Comparison of ENCODE assay signal across 16 mouse cellular contexts in genomic region chr5:112505595-112505994, GRCm38 (mm10). TPM values are rescaled to one million over a fixed set of nuclear protein-coding genes. Genes with fewer than 3 reads are reported as not detected.
DNase-seq lines count a peak whose midpoint lies in the region; ATAC-seq and TF ChIP-seq lines count a peak whose summit lies in the region.
"Had no signal": no experiment of that assay in that cellular context is flagged by ENCODE, and none has a peak within 500 bp of the region (broad histone marks: within the 10 kb centered on the region; RNA-seq: fewer than 3 reads in every experiment).

No protein-coding gene starts in this region.

- TF ChIP-seq POLR2A in brain, embryonic 14.5 days (IDR thresholded peaks at IDR 0.05; ENCODE audit: borderline replicate concordance, extremely low read depth, insufficient read depth, insufficient read length, poor library complexity, severe bottlenecking): no peak

- H3K4me2 ChIP-seq in midbrain, embryonic 11.5 days: no peak overlapping the region
- H3K4me2 ChIP-seq: heart, embryonic 15.5 days; intestine, embryonic 15.5 days; liver, embryonic 12.5 days had no signal

- H3K4me1 ChIP-seq in hindbrain, embryonic 10.5 days (replicated peaks): peaks cover 33% of the 10 kb centered on the region
- peaks cover 10% of the 10 kb centered on the region for H3K4me1 ChIP-seq in midbrain, embryonic 11.5 days (ENCODE audit: control insufficient read depth, insufficient read depth, low read length)
- H3K4me1 ChIP-seq: heart, embryonic 15.5 days; intestine, embryonic 15.5 days; liver, embryonic 12.5 days had no signal

- H3K9me3 ChIP-seq in hindbrain, embryonic 10.5 days: peaks cover 7% of the 10 kb centered on the region; the same call in 1 of the 2 replicates
- H3K9me3 ChIP-seq in midbrain, embryonic 11.5 days (ENCODE audit: control insufficient read depth, low read length): peaks cover 4% of the 10 kb centered on the region; the same call in 1 of the 2 replicates
- H3K9me3 ChIP-seq: heart, embryonic 15.5 days; intestine, embryonic 15.5 days; liver, embryonic 12.5 days had no signal

- 0 out of 2 replicates have a peak overlapping the region, but pooled peaks have one; percentile 5 for H3K27ac ChIP-seq in hindbrain, embryonic 10.5 days
- no peak overlapping the region; the same call in 1 of the 2 replicates for H3K27ac ChIP-seq in midbrain, embryonic 11.5 days (ENCODE audit: low read depth, low read length)
- H3K27ac ChIP-seq: heart, embryonic 15.5 days; intestine, embryonic 15.5 days; liver, embryonic 12.5 days; stomach, postnatal 0 days had no signal

- peaks cover 7% of the 10 kb centered on the region for H3K27me3 ChIP-seq in hindbrain, embryonic 10.5 days (ENCODE audit: insufficient read depth, poor library complexity, severe bottlenecking)
- H3K27me3 ChIP-seq in midbrain, embryonic 11.5 days (ENCODE audit: control insufficient read depth, insufficient read depth, low read length): no peaks in the 10 kb centered on the region
- H3K27me3 ChIP-seq: CH12.LX; intestine, embryonic 15.5 days; liver, embryonic 12.5 days had no signal

- DNase-seq in brain, embryonic 14.5 days (ENCODE audit: low read depth): peak; percentile 95
- DNase-seq in embryo, embryonic 10.5 days (ENCODE audit: low spot score): peak; percentile 67
- no peak for DNase-seq in hindbrain, embryonic 10.5 days (ENCODE audit: low spot score)
- DNase-seq in midbrain, embryonic 11.5 days (ENCODE audit: low spot score, missing footprints): no peak
- no peak for DNase-seq in thymus, postnatal 14 days
- no peak for DNase-seq in yolk sac, embryonic 10.5 days (ENCODE audit: low spot score)
- DNase-seq in adrenal gland, postnatal 10 days: no peak
- DNase-seq: kidney, postnatal 25 days; layer of hippocampus, postnatal 36 days; spleen, adult 18-20 months had no signal

- H3K4me3 ChIP-seq in hindbrain, embryonic 10.5 days: no peak overlapping the region
- H3K4me3 ChIP-seq in midbrain, embryonic 11.5 days (ENCODE audit: low read depth, low read length): no peak overlapping the region
- H3K4me3 ChIP-seq: heart, embryonic 15.5 days; intestine, embryonic 15.5 days; liver, embryonic 12.5 days had no signal

- no peaks in the 10 kb centered on the region for H3K36me3 ChIP-seq in hindbrain, embryonic 10.5 days
- no peaks in the 10 kb centered on the region for H3K36me3 ChIP-seq in midbrain, embryonic 11.5 days (ENCODE audit: control insufficient read depth, insufficient read depth, low read length)
- H3K36me3 ChIP-seq: heart, embryonic 15.5 days; intestine, embryonic 15.5 days; liver, embryonic 12.5 days had no signal

- TF ChIP-seq CTCF in brain, embryonic 14.5 days (IDR thresholded peaks at IDR 0.05; ENCODE audit: borderline replicate concordance, extremely low read depth, insufficient read depth, insufficient read length): 0 out of 2 replicates have a peak, but pooled peaks have one; percentile 5

- 39% methylated on average over 4 of the region's 4 CpGs for WGBS in hindbrain, embryonic 10.5 days
- WGBS in midbrain, embryonic 11.5 days: 12% methylated on average over 4 of the region's 4 CpGs

- H3K9ac ChIP-seq in midbrain, embryonic 11.5 days (ENCODE audit: low read length): no peak overlapping the region
- H3K9ac ChIP-seq: heart, embryonic 15.5 days; intestine, embryonic 15.5 days; liver, embryonic 12.5 days had no signal

- peak; percentile 79 for ATAC-seq in midbrain, embryonic 11.5 days (ENCODE audit: low FRiP score)
- ATAC-seq: intestine, embryonic 15.5 days; liver, embryonic 12.5 days had no signal

RNA-seq across cellular contexts. Expression of gene Gm6588, which starts 56.4 kb away (rescaled TPM):
- not detected in 2 replicates for polyA plus RNA-seq in brain, embryonic 14.5 days (2012; rRNA removed)
- polyA plus RNA-seq in hindbrain, embryonic 10.5 days (2016; fragmentation: Nextera tagmentation; extraction: Ambion mirVana): 0.14 TPM in 1 of 2 replicates, not detected in the other
- polyA plus RNA-seq in midbrain, embryonic 11.5 days (2014; fragmentation: Nextera tagmentation; extraction: Ambion mirVana): not detected in 2 replicates
- not detected for total RNA-seq in adrenal gland, postnatal 10 days (2021)
- total RNA-seq: CH12.LX; gastrocnemius, adult 8-10 months; layer of hippocampus, postnatal 36 days had no signal
- polyA plus RNA-seq: heart, embryonic 15.5 days; intestine, embryonic 15.5 days; liver, embryonic 12.5 days; stomach, postnatal 0 days had no signal

Comparison
In these comparisons a context has a peak if more than half of its experiments do, and no peak if none do; other contexts are left out.
1. DNase-seq: peak in brain, embryonic 14.5 days (single experiment) and embryo, embryonic 10.5 days (single experiment); none in hindbrain, embryonic 10.5 days (single experiment), midbrain, embryonic 11.5 days (single experiment), thymus, postnatal 14 days (single experiment), yolk sac, embryonic 10.5 days (single experiment) and adrenal gland, postnatal 10 days (single experiment).